8 mouse cellular contexts compared by ENCODE assay signal in genomic region chr9:54169489-54169888, GRCm38 (mm10).
DNase-seq lines count a peak whose midpoint lies in the region; ATAC-seq lines count a peak whose summit lies in the region.

No protein-coding gene starts in this region.

- peak; percentile 3 to 21 for DNase-seq in kidney, postnatal 36 days
- DNase-seq in kidney, adult 11 months: no peak
- DNase-seq in ES-CJ7 (ENCODE audit: low read depth, low spot score): peak; percentile 38
- DNase-seq in brain, embryonic 18.5 days (ENCODE audit: low read depth, low spot score): peak; percentile 32
- peak; percentile 6 to 26 for DNase-seq in left cerebral cortex, adult 18-20 months (ENCODE audit: low spot score in 2 of 2)
- no peak for DNase-seq in B cell, adult 2 months
- no peak for DNase-seq in kidney, adult 18-20 months

- no peak for ATAC-seq in erythroid progenitor cell, adult 5-6 weeks (replicated peaks; ENCODE audit: low FRiP score, poor library complexity, severe bottlenecking)

Comparison
In these comparisons a context has a peak if more than half of its experiments do, and no peak if none do; other contexts are left out.
1. DNase-seq: peak in kidney, postnatal 36 days (2 of 2), ES-CJ7 (single experiment), brain, embryonic 18.5 days (single experiment) and left cerebral cortex, adult 18-20 months (2 of 2); none in kidney, adult 11 months (single experiment), B cell, adult 2 months (0 of 2) and kidney, adult 18-20 months (single experiment).